ENCODE assay signal across 14 mouse cellular contexts in the genomic region with DNA sequence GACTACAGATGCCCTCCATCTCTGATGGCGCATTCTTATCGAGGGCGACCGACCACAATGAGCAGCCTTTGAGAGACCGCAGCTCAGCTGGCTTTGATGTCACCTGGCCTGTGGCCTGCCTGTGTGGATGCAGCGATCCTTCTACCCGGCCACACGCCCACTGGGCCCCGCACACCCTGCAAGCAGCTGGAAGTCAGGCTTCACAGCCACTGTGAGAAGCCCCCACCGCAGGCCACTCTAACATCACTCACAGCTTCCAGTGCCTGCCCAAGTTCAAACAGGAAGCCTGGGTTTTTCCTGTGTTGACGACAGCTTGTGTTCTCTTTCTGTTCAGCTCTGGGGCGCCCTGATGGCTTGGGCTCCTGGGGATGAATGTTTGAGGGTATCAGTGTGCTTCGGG. TPM values are rescaled to one million over a fixed set of nuclear protein-coding genes. Genes with fewer than 3 reads are reported as not detected.
A peak's percentile ranks its signal among the peaks of the same experiment; 100 is the strongest.
DNase-seq lines count a peak whose midpoint lies in the region; ATAC-seq lines count a peak whose summit lies in the region.
"Had no signal": no experiment of that assay in that cellular context is flagged by ENCODE, and none has a peak within 500 bp of the region (broad histone marks: within the 10 kb centered on the region; RNA-seq: fewer than 3 reads in every experiment).

No protein-coding gene starts in this region.

- peaks cover 18% of the 10 kb centered on the region for H3K4me1 ChIP-seq in hindbrain, embryonic 10.5 days (replicated peaks)
- no peaks in the 10 kb centered on the region for H3K4me1 ChIP-seq in hindbrain, embryonic 11.5 days (replicated peaks; ENCODE audit: control insufficient read depth, insufficient read depth, low read length)
- H3K4me1 ChIP-seq in embryonic facial prominence, embryonic 10.5 days = peaks cover 26% of the 10 kb centered on the region
- no peaks in the 10 kb centered on the region for H3K4me1 ChIP-seq in forebrain, embryonic 15.5 days
- H3K4me1 ChIP-seq: liver, embryonic 15.5 days; stomach, embryonic 15.5 days had no signal

- no peak overlapping the region for H3K4me2 ChIP-seq in hindbrain, embryonic 11.5 days (replicated peaks; ENCODE audit: low read depth, low read length)
- no peak overlapping the region for H3K4me2 ChIP-seq in forebrain, embryonic 15.5 days (replicated peaks)
- H3K4me2 ChIP-seq: embryonic facial prominence, embryonic 15.5 days; liver, embryonic 15.5 days; stomach, embryonic 15.5 days had no signal

- no peak overlapping the region for H3K9ac ChIP-seq in hindbrain, embryonic 11.5 days (ENCODE audit: low read depth, low read length)
- H3K9ac ChIP-seq in forebrain, embryonic 15.5 days (replicated peaks) = no peak overlapping the region
- H3K9ac ChIP-seq: embryonic facial prominence, embryonic 15.5 days; liver, embryonic 15.5 days; stomach, embryonic 15.5 days had no signal

- H3K36me3 ChIP-seq in hindbrain, embryonic 10.5 days = no peaks in the 10 kb centered on the region
- no peaks in the 10 kb centered on the region for H3K36me3 ChIP-seq in hindbrain, embryonic 11.5 days (ENCODE audit: control insufficient read depth, insufficient read depth, low read length)
- H3K36me3 ChIP-seq in embryonic facial prominence, embryonic 10.5 days (replicated peaks) = no peaks in the 10 kb centered on the region
- H3K36me3 ChIP-seq in forebrain, embryonic 15.5 days = no peaks in the 10 kb centered on the region
- H3K36me3 ChIP-seq: embryonic facial prominence, embryonic 15.5 days; liver, embryonic 15.5 days; stomach, embryonic 15.5 days had no signal

- H3K4me3 ChIP-seq in hindbrain, embryonic 10.5 days = no peak overlapping the region
- no peak overlapping the region for H3K4me3 ChIP-seq in hindbrain, embryonic 11.5 days (ENCODE audit: low read depth, low read length)
- H3K4me3 ChIP-seq in embryonic facial prominence, embryonic 10.5 days = no peak overlapping the region
- H3K4me3 ChIP-seq in forebrain, embryonic 15.5 days = no peak overlapping the region
- H3K4me3 ChIP-seq: embryonic facial prominence, embryonic 15.5 days; liver, embryonic 15.5 days; stomach, embryonic 15.5 days had no signal

- peaks cover 21% of the 10 kb centered on the region for H3K27me3 ChIP-seq in hindbrain, embryonic 10.5 days (ENCODE audit: insufficient read depth, poor library complexity, severe bottlenecking)
- H3K27me3 ChIP-seq in hindbrain, embryonic 11.5 days (ENCODE audit: control insufficient read depth, insufficient read depth, low read length) = no peaks in the 10 kb centered on the region; the same call in 1 of the 2 replicates
- H3K27me3 ChIP-seq in embryonic facial prominence, embryonic 10.5 days (replicated peaks; ENCODE audit: low read depth, poor library complexity, severe bottlenecking) = peaks cover 22% of the 10 kb centered on the region
- 0 out of 2 replicates have a peak, but pooled peaks cover 8% of the 10 kb centered on the region for H3K27me3 ChIP-seq in forebrain, embryonic 15.5 days
- H3K27me3 ChIP-seq: embryonic facial prominence, embryonic 15.5 days; stomach, embryonic 15.5 days had no signal

- no peak for DNase-seq in hindbrain, embryonic 10.5 days (ENCODE audit: low spot score)
- no peak for DNase-seq in hindbrain, embryonic 11.5 days (ENCODE audit: low spot score)
- no peak for DNase-seq in embryonic facial prominence, embryonic 10.5 days (ENCODE audit: low spot score)
- peak; percentile 44 for DNase-seq in lung, postnatal 25 days (ENCODE audit: low spot score)
- DNase-seq in thymus, postnatal 0 days (ENCODE audit: low spot score) = peak; percentile 88
- DNase-seq in cerebellum, adult 18-20 months = no peak
- no peak for DNase-seq in testis, postnatal 10 days (ENCODE audit: low spot score)
- DNase-seq: cerebellum, postnatal 10 days; kidney, postnatal 25 days had no signal

- no peaks in the 10 kb centered on the region for H3K9me3 ChIP-seq in hindbrain, embryonic 10.5 days
- H3K9me3 ChIP-seq in hindbrain, embryonic 11.5 days (ENCODE audit: control insufficient read depth, low read length) = no peaks in the 10 kb centered on the region
- no peaks in the 10 kb centered on the region for H3K9me3 ChIP-seq in embryonic facial prominence, embryonic 10.5 days
- no peaks in the 10 kb centered on the region for H3K9me3 ChIP-seq in forebrain, embryonic 15.5 days
- H3K9me3 ChIP-seq: embryonic facial prominence, embryonic 15.5 days; liver, embryonic 15.5 days; stomach, embryonic 15.5 days had no signal

- ATAC-seq in hindbrain, embryonic 11.5 days (ENCODE audit: low FRiP score) = no peak
- ATAC-seq in forebrain, embryonic 15.5 days (replicated peaks) = no peak
- ATAC-seq: hindbrain, embryonic 16.5 days had no signal

- WGBS in hindbrain, embryonic 10.5 days = 70% methylated on average over 13 of the region's 13 CpGs
- 70% methylated on average over 13 of the region's 13 CpGs for WGBS in hindbrain, embryonic 11.5 days
- 85% methylated on average over 13 of the region's 13 CpGs for WGBS in embryonic facial prominence, embryonic 10.5 days
- WGBS in forebrain, embryonic 15.5 days = 75% methylated on average over 13 of the region's 13 CpGs

- H3K27ac ChIP-seq in hindbrain, embryonic 10.5 days = 0 out of 2 replicates have a peak overlapping the region, but pooled peaks have one; percentile 5
- H3K27ac ChIP-seq in hindbrain, embryonic 11.5 days (ENCODE audit: low read depth, low read length) = no peak overlapping the region
- peak overlapping the region; percentile 4; the same call in 1 of the 2 replicates for H3K27ac ChIP-seq in embryonic facial prominence, embryonic 10.5 days (replicated peaks)
- no peak overlapping the region for H3K27ac ChIP-seq in forebrain, embryonic 15.5 days (replicated peaks)
- H3K27ac ChIP-seq: embryonic facial prominence, embryonic 15.5 days; liver, embryonic 15.5 days; stomach, embryonic 15.5 days had no signal

RNA-seq across cellular contexts. Expression of a gene that starts 35.6 kb away (rescaled TPM):
- 9.3 and 10.8 TPM in 2 replicates for polyA plus RNA-seq in hindbrain, embryonic 10.5 days (2016; fragmentation: Nextera tagmentation; extraction: Ambion mirVana)
- 6.9 and 7.7 TPM in 2 replicates for polyA plus RNA-seq in hindbrain, embryonic 11.5 days (2014; fragmentation: Nextera tagmentation; extraction: Ambion mirVana)
- 11.3 and 13.0 TPM in 2 replicates for polyA plus RNA-seq in embryonic facial prominence, embryonic 10.5 days (2016; fragmentation: Nextera tagmentation; extraction: Ambion mirVana)
- 1,084 and 1,272 TPM in 2 replicates for polyA plus RNA-seq in thymus, postnatal 0 days (2015; fragmentation: Nextera tagmentation; extraction: Ambion mirVana)
- 3.4 and 4.2 TPM in 2 replicates for polyA plus RNA-seq in forebrain, embryonic 15.5 days (2015; fragmentation: Nextera tagmentation; extraction: Ambion mirVana)

RNA-seq across cellular contexts. Expression of a gene that starts 42.2 kb away (rescaled TPM):
- 222 and 241 TPM in 2 replicates for polyA plus RNA-seq in hindbrain, embryonic 10.5 days (2016; fragmentation: Nextera tagmentation; extraction: Ambion mirVana)
- 205 and 221 TPM in 2 replicates for polyA plus RNA-seq in hindbrain, embryonic 11.5 days (2014; fragmentation: Nextera tagmentation; extraction: Ambion mirVana)
- polyA plus RNA-seq in embryonic facial prominence, embryonic 10.5 days (2016; fragmentation: Nextera tagmentation; extraction: Ambion mirVana) = 204 and 209 TPM in 2 replicates
- polyA plus RNA-seq in thymus, postnatal 0 days (2015; fragmentation: Nextera tagmentation; extraction: Ambion mirVana) = 226 and 233 TPM in 2 replicates
- polyA plus RNA-seq in forebrain, embryonic 15.5 days (2015; fragmentation: Nextera tagmentation; extraction: Ambion mirVana) = 272 and 293 TPM in 2 replicates

Comparison
In these comparisons a context has a peak if more than half of its experiments do, and no peak if none do; other contexts are left out.
1. H3K27ac ChIP-seq: peak in hindbrain, embryonic 10.5 days (single experiment) and embryonic facial prominence, embryonic 10.5 days (single experiment); none in hindbrain, embryonic 11.5 days (single experiment) and forebrain, embryonic 15.5 days (single experiment).
2. DNase-seq: peak in lung, postnatal 25 days (single experiment) and thymus, postnatal 0 days (single experiment); none in hindbrain, embryonic 10.5 days (single experiment), hindbrain, embryonic 11.5 days (single experiment), embryonic facial prominence, embryonic 10.5 days (single experiment), cerebellum, adult 18-20 months (0 of 2) and testis, postnatal 10 days (single experiment).
3. RNA of a gene that starts 35.6 kb away (polyA plus RNA-seq): 1,084 to 1,272 TPM in thymus, postnatal 0 days; 11.3 to 13.0 TPM in embryonic facial prominence, embryonic 10.5 days, 9.3 to 10.8 TPM in hindbrain, embryonic 10.5 days, 6.9 to 7.7 TPM in hindbrain, embryonic 11.5 days and 3.4 to 4.2 TPM in forebrain, embryonic 15.5 days; every median in the first group is over 10 times any median in the second.